Comparison of ENCODE assay signal across 18 mouse cellular contexts in genomic region chr1:77487856-77488462, GRCm38 (mm10).
"Had no signal": no experiment of that assay in that cellular context is flagged by ENCODE, and none has a peak within 500 bp of the region (broad histone marks: within the 10 kb centered on the region; RNA-seq: fewer than 3 reads in every experiment).

No protein-coding gene starts in this region.

- DNase-seq: kidney, adult 18-20 months; kidney, adult 9 months; kidney, postnatal 25 days; left cerebral cortex, postnatal 4 days; liver; lung, adult 18-20 months; lung, postnatal 10 days; lung, postnatal 36 days; retina, postnatal 1 day; thymus, postnatal 25 days had no signal

- H3K9me3 ChIP-seq: limb, embryonic 13.5 days; liver, embryonic 12.5 days; liver, embryonic 15.5 days; lung, embryonic 15.5 days; midbrain, embryonic 12.5 days; midbrain, embryonic 15.5 days had no signal

- H3K9ac ChIP-seq: limb, embryonic 13.5 days; liver, embryonic 12.5 days; liver, embryonic 15.5 days; lung, embryonic 15.5 days; midbrain, embryonic 12.5 days; midbrain, embryonic 15.5 days had no signal

- H3K36me3 ChIP-seq: liver, embryonic 12.5 days; liver, embryonic 15.5 days; lung, embryonic 15.5 days; midbrain, embryonic 12.5 days; midbrain, embryonic 15.5 days had no signal

- H3K27ac ChIP-seq: kidney, postnatal 0 days; limb, embryonic 13.5 days; liver, embryonic 12.5 days; liver, embryonic 15.5 days; lung, embryonic 15.5 days; midbrain, embryonic 12.5 days; midbrain, embryonic 15.5 days had no signal

- H3K4me2 ChIP-seq: limb, embryonic 13.5 days; liver, embryonic 12.5 days; liver, embryonic 15.5 days; lung, embryonic 15.5 days; midbrain, embryonic 12.5 days; midbrain, embryonic 15.5 days had no signal

- H3K27me3 ChIP-seq: limb, embryonic 13.5 days; liver, embryonic 12.5 days; liver, embryonic 15.5 days; lung, embryonic 15.5 days; midbrain, embryonic 15.5 days had no signal

- H3K4me3 ChIP-seq: limb, embryonic 13.5 days; liver, embryonic 12.5 days; liver, embryonic 15.5 days; lung, embryonic 15.5 days; midbrain, embryonic 12.5 days; midbrain, embryonic 15.5 days had no signal

- H3K4me1 ChIP-seq: liver, embryonic 12.5 days; liver, embryonic 15.5 days; midbrain, embryonic 15.5 days had no signal

- ATAC-seq: intestine, embryonic 16.5 days; liver, embryonic 12.5 days; midbrain, embryonic 15.5 days had no signal
